Mouse (Mus musculus) cortical plate, adult 2 months (tissue): ENCODE data around the gene Mei1.

ENCODE experiments used
- CTCF ChIP-seq: fragments of 200-500 bp; IDR thresholded peaks from 2 replicates; pipeline ENCODE4 v1.5.1; 2011; ENCODE audit warnings: mild to moderate bottlenecking, control low read depth, low read length; ENCODE audit not compliant: insufficient read depth; ENCODE audit errors: extremely low read depth
- POLR2A ChIP-seq: fragments of 200-500 bp; IDR thresholded peaks from 2 replicates; pipeline ENCODE4 v1.6.1; 2011; ENCODE audit warnings: mild to moderate bottlenecking, low read length, control low read depth; ENCODE audit not compliant: insufficient read depth; ENCODE audit errors: extremely low read depth

DNA sequence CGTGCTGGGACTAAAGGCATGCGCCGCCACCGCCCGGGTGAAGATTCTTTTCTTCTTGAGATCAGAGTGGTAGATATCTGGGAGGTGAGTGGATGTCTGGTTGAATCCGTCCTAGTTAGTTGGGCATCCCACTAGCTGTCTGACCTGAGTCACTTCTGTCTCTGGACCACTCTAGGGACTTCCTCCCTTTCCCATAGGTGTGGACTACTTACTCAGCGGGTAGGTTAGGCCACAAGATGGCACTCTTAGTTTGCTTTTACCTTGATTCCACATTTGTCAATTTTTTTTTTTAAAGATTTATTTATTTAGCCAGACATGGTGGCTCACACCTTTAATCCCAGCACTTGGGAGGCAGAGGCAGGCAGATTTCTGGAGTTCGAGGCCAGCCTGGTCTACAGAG lies 69.4 kb downstream of the Mei1 start:
- TF ChIP-seq CTCF (peak; percentile 43; the same call in 1 of the 2 replicates), POLR2A (no peak)
